Mouse (Mus musculus): ENCODE data around the gene Pold3. TPM values are rescaled to one million over a fixed set of nuclear protein-coding genes. Genes with fewer than 3 reads are reported as not detected.

Gene Pold3
- polyA plus RNA-seq (2014; fragmentation: Illumina TruSeq; extraction: RNeasy Lipid Tissue Mini Kit (QIAGEN cat#74804); ENCODE audit: low read depth, low replicate concordance): 9.8 TPM

GRCm38 (mm10) chr7:100121376-100121789 lies at the start of gene Pold3:
Gene Pold3 (minus strand): TSS chr7:100121565.

DNA sequence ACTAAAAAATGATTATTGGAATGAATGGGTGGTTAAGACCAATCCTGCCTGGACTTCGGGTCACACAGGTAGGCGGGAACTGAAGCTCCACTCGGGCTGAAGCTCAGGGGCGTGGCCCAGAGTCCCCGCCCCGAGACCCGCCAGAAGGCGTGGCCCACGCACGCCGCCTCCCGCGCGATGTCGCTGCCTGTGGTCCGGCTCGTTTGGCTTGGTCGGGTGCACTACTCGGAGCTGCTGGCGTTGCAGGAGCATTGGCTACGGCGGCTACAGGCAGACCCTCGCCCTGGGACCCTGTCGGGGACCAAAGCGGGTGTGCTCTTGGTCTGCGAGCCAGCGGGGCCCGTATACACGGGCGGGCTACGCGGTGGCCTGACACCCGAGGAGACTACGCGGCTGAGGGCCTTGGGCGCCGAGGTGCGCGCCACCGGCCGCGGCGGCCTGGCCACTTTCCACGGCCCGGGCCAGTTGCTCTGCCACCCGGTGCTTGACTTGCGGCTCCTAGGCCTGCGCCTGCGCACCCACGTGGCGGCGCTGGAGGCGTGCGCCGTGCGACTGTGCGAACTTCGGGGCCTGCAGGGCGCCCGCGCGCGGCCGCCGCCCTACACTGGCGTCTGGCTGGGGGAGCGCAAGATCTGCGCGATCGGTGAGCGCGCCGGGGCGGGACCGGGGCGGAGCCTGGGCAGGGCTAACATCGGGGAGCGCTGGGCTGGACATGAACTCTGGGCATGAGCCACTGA lies 37.9 kb upstream of the Pold3 start, which contains the start of gene Lipt2:
TSS of gene Lipt2 (plus strand) at position 173 of the 737 bp plus-strand sequence.

Other genes with a start within 250 kb of the Pold3 start
- 5.1 TPM for gene Rnf169, start 141.1 kb downstream of the Pold3 start, polyA plus RNA-seq (2014; fragmentation: Illumina TruSeq; extraction: RNeasy Lipid Tissue Mini Kit (QIAGEN cat#74804); ENCODE audit: low read depth, low replicate concordance)
- gene Chrdl2, start 115.4 kb downstream of the Pold3 start, polyA plus RNA-seq (2014; fragmentation: Illumina TruSeq; extraction: RNeasy Lipid Tissue Mini Kit (QIAGEN cat#74804); ENCODE audit: low read depth, low replicate concordance): not detected
- 5.6 TPM for gene Lipt2, start 37.7 kb upstream of the Pold3 start, polyA plus RNA-seq (2014; fragmentation: Illumina TruSeq; extraction: RNeasy Lipid Tissue Mini Kit (QIAGEN cat#74804); ENCODE audit: low read depth, low replicate concordance)
- gene Kcne3, start 54.9 kb upstream of the Pold3 start, polyA plus RNA-seq (2014; fragmentation: Illumina TruSeq; extraction: RNeasy Lipid Tissue Mini Kit (QIAGEN cat#74804); ENCODE audit: low read depth, low replicate concordance): not detected
- gene Pgm2l1, start 105.8 kb upstream of the Pold3 start, polyA plus RNA-seq (2014; fragmentation: Illumina TruSeq; extraction: RNeasy Lipid Tissue Mini Kit (QIAGEN cat#74804); ENCODE audit: low read depth, low replicate concordance): 3.1 TPM
- not detected for gene P4ha3, start 164.0 kb upstream of the Pold3 start, polyA plus RNA-seq (2014; fragmentation: Illumina TruSeq; extraction: RNeasy Lipid Tissue Mini Kit (QIAGEN cat#74804); ENCODE audit: low read depth, low replicate concordance)

Measured in heart, adult 10 weeks (tissue).